Mouse (Mus musculus) cerebellum, adult 9-10 months (tissue): Measurements from ENCODE around the gene Amdhd2.
A peak's percentile ranks its signal among the peaks of the same experiment; 100 is the strongest.
"Not testable (repeated sequence)": the region's sequence is repeated elsewhere in the genome, so short reads cannot be mapped to it uniquely, and the experiment has no call there.

Source experiments
- DNase-seq: peaks from one replicate; pipeline ENCODE4 v3.0.0; 2022

Gene Amdhd2

DNA sequence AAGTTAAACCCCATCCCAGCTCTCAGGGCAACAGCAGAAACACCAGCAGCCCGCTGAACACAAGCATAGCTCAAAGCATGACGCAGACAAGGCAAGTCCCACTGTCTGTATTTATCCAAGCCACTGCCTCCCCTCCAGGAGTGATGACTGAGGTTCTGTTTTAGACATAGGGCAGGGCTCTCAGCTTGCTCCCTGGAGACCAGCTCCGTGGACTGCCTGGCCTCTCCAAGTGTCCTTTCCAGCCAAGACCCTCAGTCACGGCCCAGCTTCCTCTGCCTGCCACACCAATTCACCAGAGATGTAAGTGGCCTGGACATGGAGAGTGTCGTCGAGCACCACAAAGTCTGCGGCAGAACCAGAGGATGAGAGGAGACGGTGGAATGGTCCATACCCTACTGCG is 7.8 kb downstream of the Amdhd2 start:
- DNase-seq: no peak

GRCm38 (mm10) chr17:24154463-24154862 is 9.1 kb downstream of the Amdhd2 start:
- DNase-seq: no peak

DNA sequence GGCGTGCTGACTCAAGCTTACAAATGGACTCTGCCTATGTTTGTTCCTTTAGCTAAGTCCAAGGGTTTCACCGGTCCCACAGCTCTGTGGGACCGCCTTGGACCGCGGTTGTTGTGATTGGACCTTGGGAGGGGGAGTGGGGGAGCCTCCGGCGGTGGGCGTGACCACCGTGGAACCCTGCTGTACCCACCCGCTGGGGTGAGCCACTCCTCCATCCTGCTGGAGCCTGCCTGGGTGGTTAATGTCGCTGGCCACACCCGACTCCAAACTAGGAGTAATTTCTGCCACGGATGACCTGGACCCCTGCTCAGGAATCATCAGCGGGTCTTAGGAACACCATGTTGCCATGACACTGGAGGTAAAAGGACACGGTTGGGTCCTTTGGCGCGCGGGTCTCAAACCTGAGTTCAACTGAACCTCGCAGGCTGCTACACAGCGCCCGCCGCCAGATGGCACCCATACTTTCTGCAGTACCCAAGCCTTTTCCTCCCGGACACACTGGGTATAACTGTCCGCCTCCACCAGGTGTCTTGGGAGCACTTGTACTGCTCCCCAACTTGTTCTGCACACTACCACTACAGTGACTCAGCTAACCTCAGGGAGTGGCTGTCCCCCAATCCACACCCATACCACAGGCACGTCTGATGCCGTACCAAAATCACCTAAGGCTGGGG is 11.5 kb downstream of the Amdhd2 start:
- peak; percentile 82 for DNase-seq

GRCm38 (mm10) chr17:24151382-24151781 is 12.2 kb downstream of the Amdhd2 start:
- no peak for DNase-seq

DNA sequence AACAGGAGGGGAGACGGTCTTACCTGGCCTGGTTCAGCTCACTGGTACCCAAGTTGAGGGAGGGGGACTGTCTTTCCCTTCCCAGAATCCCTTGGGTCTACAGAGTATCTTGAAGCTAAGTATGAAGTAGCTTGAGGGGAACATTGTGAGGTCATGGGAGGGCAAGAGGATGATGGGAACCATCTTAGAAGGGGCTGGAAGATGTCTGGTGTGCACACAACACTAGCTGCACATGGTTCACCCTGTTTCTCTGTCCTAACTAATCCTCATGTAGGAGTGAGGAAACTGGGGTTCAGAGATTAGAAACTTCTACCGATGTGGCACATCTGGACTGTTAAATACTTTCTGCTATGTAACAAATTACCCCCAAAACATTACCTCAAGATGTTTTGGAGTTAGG is 12.7 kb downstream of the Amdhd2 start, which contains the start of gene Pdpk1:
TSS of gene Pdpk1 (minus strand) at position 101 of the 400 bp plus-strand sequence.
- DNase-seq: no peak

DNA sequence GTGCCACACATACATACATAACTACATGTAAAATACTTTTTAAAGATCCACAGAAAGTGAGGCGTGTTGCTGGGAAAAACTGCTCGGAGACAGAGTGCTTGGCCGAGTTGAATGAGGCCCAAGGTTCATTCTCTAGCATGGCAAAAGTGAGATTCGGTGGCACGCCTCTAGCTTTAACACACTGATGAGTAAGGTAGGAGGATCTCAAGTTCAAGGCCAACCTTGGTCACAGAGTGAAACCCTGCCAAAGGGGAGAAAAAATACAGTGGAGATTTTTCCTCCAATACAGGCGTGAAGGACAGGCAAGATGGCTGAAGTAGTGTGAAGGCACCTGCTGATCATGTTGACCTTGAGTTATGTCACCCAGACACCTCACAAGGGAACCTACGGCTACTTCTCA is 14.1 kb downstream of the Amdhd2 start:
- no peak for DNase-seq

DNA sequence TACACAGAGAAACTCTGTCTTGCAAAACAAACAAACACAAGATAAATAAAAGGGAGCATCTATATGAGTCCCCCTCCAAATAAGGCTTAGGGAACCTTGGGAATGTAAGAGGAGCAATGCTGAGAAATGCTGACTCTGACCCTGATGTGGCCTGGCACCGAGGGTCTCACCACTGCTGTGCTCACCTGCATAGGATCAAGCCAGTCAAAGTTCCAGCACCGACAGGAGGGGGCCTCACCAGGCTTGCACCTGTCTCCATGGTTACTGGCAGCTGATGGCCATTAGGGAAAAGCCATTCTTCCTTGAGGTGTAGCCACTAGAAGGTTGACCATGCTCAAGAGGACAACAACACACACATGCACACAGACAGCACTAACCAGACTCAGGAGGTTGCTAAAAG is 20.7 kb downstream of the Amdhd2 start:
- DNase-seq: no peak

- DNase-seq: peak; percentile 97
Observed at GRCm38 (mm10) chr17:24141425-24141920, 22.1 kb downstream of the Amdhd2 start.

DNA sequence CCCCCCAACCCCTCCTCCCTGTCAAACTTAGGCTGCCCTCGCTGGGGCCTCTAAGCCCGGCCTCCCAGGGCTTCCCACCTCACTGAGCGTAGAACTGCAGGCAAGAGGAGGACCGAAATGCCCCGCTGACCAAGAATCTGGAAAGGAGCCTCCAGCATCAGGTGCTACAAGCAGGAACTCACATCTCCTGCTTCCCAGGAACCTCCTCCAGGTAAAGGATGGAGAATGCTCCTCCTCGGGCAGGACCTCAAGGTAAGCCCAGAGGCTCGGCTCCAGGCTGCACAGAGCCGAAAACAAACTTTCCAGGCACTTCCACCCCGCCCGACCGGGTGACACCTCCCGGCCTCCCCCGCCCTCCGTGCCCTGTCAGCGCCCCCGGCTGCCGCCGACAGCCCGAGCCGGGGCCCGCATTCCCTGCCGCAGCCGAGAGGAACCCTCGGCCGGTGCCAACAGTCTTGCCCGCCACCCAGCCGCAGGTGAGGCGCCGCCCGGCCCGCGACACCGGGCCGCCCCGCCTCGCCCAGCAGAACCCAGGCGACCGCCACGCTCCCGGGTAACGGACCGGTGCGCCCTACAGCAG is 22.6 kb downstream of the Amdhd2 start:
- DNase-seq: peak; percentile 45

DNA sequence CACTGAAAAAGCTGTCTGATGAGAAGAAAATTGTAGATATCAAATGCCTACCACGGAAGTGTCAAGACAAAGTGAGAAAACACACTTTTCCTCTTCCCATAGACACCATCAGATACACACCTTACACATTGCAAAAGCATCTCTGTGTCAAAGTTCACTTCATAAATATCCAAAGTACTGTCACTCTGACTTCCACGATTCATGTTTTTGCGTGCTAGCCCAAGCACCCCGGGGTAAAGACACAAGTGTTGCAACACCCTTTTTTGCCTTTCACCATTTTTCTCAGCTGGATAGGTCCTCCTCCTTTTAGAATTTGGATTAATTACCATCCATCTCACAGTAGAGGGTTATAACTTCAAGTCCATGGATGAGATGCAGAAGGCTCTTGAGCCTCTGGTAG is 23.6 kb downstream of the Amdhd2 start:
- no peak for DNase-seq

- DNase-seq: no peak
Observed at GRCm38 (mm10) chr17:24139256-24139655, 24.3 kb downstream of the Amdhd2 start.

GRCm38 (mm10) chr17:24137226-24137880 is 26.2 kb downstream of the Amdhd2 start:
- DNase-seq: no peak

DNA sequence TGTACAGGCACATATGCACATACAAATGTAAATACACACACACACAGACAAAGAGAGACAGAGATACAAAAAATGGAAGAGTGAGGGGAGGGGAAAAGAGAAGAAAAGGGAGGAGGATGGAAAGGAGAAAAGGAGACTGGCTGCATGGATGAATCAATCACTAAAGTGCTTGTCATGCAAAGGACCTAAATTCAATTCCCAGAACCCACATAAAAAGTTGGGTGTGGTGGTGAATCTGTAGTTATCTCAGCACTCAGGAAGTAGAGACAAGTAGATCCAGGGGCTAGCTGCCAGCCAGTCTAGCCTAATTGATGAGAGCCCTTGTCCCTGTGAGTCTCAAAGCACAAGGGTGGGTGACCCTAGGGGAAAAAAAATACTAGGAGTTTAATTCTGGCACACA is 29.5 kb downstream of the Amdhd2 start:
- no peak for DNase-seq

DNA sequence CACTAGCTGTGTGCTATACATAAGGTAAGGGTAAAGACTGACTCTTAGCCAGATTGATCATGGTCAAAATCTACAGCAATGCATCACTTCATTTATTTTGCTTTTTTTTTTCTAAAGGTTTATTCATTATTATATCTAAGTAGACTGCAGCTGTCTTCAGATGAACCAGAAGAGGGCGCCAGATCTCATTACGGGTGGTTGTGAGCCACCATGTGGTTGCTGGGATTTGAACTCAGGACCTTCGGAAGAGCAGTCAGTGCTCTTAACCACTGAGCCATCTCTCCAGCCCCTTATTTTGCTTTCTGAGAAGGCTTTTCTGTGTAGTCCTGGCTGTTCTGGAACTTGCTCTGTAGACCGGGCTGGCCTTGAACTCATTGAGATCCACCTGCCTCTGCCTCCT is 30.6 kb downstream of the Amdhd2 start:
- DNase-seq: not testable (repeated sequence)

- no peak for DNase-seq
Observed at GRCm38 (mm10) chr17:24131570-24131969, 32.0 kb downstream of the Amdhd2 start.

- DNase-seq: not testable (repeated sequence)
Observed at GRCm38 (mm10) chr17:24129246-24129645, 34.3 kb downstream of the Amdhd2 start.

- no peak for DNase-seq
Observed at GRCm38 (mm10) chr17:24127592-24127991, 36.0 kb downstream of the Amdhd2 start.

- no peak for DNase-seq
Observed at GRCm38 (mm10) chr17:24126801-24127200, 36.8 kb downstream of the Amdhd2 start.

- no peak for DNase-seq
Observed at GRCm38 (mm10) chr17:24119446-24119845, 44.1 kb downstream of the Amdhd2 start.

GRCm38 (mm10) chr17:24113031-24113430 is 50.5 kb downstream of the Amdhd2 start:
- DNase-seq: peak; percentile 72

DNA sequence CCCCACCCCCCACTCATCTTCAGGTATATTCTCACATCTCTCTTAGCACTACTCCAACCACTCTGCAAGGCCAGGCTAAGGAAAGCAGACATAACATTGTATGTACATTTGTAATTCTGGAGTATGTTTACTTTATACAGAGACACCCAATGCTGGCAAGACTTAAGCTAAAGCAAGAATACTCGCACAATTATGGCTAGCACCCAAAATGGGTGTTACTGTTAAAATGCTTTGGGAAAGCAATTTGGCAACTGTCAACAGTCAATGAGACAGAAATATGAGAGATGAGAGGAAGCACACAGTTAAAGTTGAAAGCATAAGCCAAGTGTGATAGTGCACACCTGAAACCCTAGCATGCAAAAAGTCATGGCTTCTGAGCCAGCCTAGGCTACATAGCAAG is 52.3 kb downstream of the Amdhd2 start:
- DNase-seq: no peak

DNA sequence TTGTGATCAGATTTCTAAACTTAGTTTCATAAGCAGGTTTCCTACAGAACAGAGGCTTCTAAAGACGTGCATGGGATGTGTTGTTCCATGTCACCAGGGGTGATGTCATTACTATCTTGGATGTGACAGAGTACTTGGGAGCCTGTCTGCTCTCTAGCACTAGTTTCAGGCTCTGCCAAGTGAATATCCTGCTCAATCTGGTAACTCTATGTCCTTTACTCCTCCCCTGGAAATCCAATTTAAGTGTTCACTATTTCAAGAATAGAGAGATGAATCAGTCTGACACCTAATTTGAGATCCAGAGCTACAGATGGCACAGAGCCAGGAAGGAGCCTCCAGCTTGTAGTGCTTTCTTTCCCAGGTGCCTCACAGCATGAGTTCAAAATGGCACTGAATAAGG is 54.7 kb downstream of the Amdhd2 start:
- DNase-seq: peak; percentile 73
